Mouse (Mus musculus) lung, postnatal 0 days (tissue): ENCODE data around the gene Cacna2d2.

ENCODE experiments used
- CTCF ChIP-seq: IDR thresholded peaks from 2 replicates; pipeline ENCODE4 v1.5.1; 2016; ENCODE audit warnings: antibody characterized with exemption, mild to moderate bottlenecking
- EP300 ChIP-seq: IDR thresholded peaks from 2 replicates; pipeline ENCODE4 v1.6.1; 2016; ENCODE audit warnings: antibody characterized with exemption, mild to moderate bottlenecking, control low read depth

DNA sequence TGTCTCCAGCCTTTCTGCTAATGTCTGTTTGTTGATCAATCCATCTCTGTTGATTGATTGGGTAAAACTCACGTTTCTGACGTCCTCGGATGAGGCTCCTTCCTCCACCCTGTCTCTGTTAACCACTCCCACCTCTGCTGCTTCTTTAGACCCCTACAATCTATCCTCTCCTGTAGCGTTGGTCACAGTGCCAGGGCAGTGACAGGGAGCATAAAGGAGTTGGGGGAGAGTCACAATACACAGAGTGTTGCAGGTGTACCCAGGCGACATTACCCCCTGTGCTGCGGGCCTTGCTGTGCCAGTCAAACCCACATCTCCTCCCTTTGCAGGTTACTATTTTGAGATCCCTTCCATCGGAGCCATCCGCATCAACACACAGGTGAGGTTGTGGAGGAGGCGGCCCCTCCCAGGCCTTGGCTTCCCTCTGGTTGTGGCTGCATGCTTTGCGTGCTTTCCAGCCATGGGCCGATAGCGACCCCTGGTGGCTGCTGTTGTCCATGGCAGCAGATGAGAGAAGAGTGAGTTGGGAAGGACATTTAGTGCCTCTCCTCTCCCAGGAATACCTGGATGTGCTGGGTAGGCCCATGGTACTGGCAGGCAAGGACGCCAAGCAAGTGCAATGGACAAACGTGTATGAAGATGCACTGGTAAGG lies 115.0 kb downstream of the Cacna2d2 start:
- no peak for TF ChIP-seq EP300
- TF ChIP-seq CTCF = peak; percentile 100
